In genomic region chr11:6519491-6520033, GRCm38 (mm10) we compare ENCODE assay signal across 10 mouse cellular contexts. TPM values are rescaled to one million over a fixed set of nuclear protein-coding genes. Genes with fewer than 3 reads are reported as not detected.
DNase-seq lines count a peak whose midpoint lies in the region; ATAC-seq and TF ChIP-seq lines count a peak whose summit lies in the region.
"Had no signal": no experiment of that assay in that cellular context is flagged by ENCODE, and none has a peak within 500 bp of the region (broad histone marks: within the 10 kb centered on the region; RNA-seq: fewer than 3 reads in every experiment).

No protein-coding gene starts in this region.

- no peak overlapping the region for H3K27ac ChIP-seq in intestine, embryonic 16.5 days (ENCODE audit: low read length)
- no peak overlapping the region for H3K27ac ChIP-seq in midbrain, embryonic 11.5 days (ENCODE audit: low read depth, low read length)

- no peak overlapping the region for H3K4me2 ChIP-seq in intestine, embryonic 16.5 days (ENCODE audit: low read depth, low read length)
- no peak overlapping the region for H3K4me2 ChIP-seq in midbrain, embryonic 11.5 days

- 63% methylated on average over 11 of the region's 11 CpGs for WGBS in intestine, embryonic 16.5 days
- WGBS in midbrain, embryonic 11.5 days, result 80% methylated on average over 11 of the region's 11 CpGs

- peaks cover 31% of the 10 kb centered on the region for H3K36me3 ChIP-seq in E14TG2a.4 (ENCODE audit: insufficient read depth, low read length)
- H3K36me3 ChIP-seq in intestine, embryonic 16.5 days (ENCODE audit: control insufficient read depth, insufficient read depth, low read length), result peaks cover 2% of the 10 kb centered on the region; the same call in 1 of the 2 replicates
- H3K36me3 ChIP-seq in midbrain, embryonic 11.5 days (ENCODE audit: control insufficient read depth, insufficient read depth, low read length), result peaks cover under 1% of the 10 kb centered on the region; the same call in 1 of the 2 replicates

- peak; percentile 38; the same call in 1 of the 2 replicates for ATAC-seq in intestine, embryonic 16.5 days
- no peak for ATAC-seq in midbrain, embryonic 11.5 days (ENCODE audit: low FRiP score)

- peak overlapping the region; percentile 41; the same call in 1 of the 2 replicates for H3K4me3 ChIP-seq in E14TG2a.4 (replicated peaks; ENCODE audit: low read length)
- no peak overlapping the region for H3K4me3 ChIP-seq in intestine, embryonic 16.5 days (ENCODE audit: low read length)
- no peak overlapping the region for H3K4me3 ChIP-seq in midbrain, embryonic 11.5 days (ENCODE audit: low read depth, low read length)

- peak overlapping the region; percentile 26; the same call in 1 of the 2 replicates for H3K9ac ChIP-seq in intestine, embryonic 16.5 days (ENCODE audit: low read depth, low read length)
- H3K9ac ChIP-seq in midbrain, embryonic 11.5 days (ENCODE audit: low read length), result no peak overlapping the region

- no peak for TF ChIP-seq CTCF in E14TG2a.4 (conservative IDR thresholded peaks at IDR 0.05; ENCODE audit: low read length)

- no peaks in the 10 kb centered on the region for H3K27me3 ChIP-seq in E14TG2a.4 (ENCODE audit: insufficient read depth, low read length)
- H3K27me3 ChIP-seq in intestine, embryonic 16.5 days (replicated peaks; ENCODE audit: control insufficient read depth, insufficient read depth, low read length), result no peaks in the 10 kb centered on the region
- H3K27me3 ChIP-seq in midbrain, embryonic 11.5 days (ENCODE audit: control insufficient read depth, insufficient read depth, low read length), result no peaks in the 10 kb centered on the region

- DNase-seq in 416B (ENCODE audit: low read depth), result peak; percentile 67
- DNase-seq in naive thymus-derived CD4-positive, alpha-beta T cell, adult 2 months (ENCODE audit: low read depth), result peak; percentile 42
- DNase-seq in midbrain, embryonic 11.5 days (ENCODE audit: low spot score, missing footprints), result no peak
- no peak for DNase-seq in frontal cortex, postnatal 14 days (ENCODE audit: low spot score in 2 of 2)
- DNase-seq in ovary, postnatal 36 days (ENCODE audit: low spot score), result no peak
- DNase-seq in yolk sac, embryonic 10.5 days (ENCODE audit: low spot score), result no peak
- DNase-seq: cerebellum, adult 8-10 months; midbrain, embryonic 14.5 days had no signal

- no peaks in the 10 kb centered on the region for H3K9me3 ChIP-seq in E14TG2a.4 (ENCODE audit: low read length)
- no peaks in the 10 kb centered on the region for H3K9me3 ChIP-seq in intestine, embryonic 16.5 days (ENCODE audit: control insufficient read depth, low read length)
- no peaks in the 10 kb centered on the region for H3K9me3 ChIP-seq in midbrain, embryonic 11.5 days (ENCODE audit: control insufficient read depth, low read length)

- H3K4me1 ChIP-seq in E14TG2a.4 (replicated peaks; ENCODE audit: low read depth, low read length), result peaks cover 53% of the 10 kb centered on the region
- peaks cover 4% of the 10 kb centered on the region; the same call in 1 of the 2 replicates for H3K4me1 ChIP-seq in intestine, embryonic 16.5 days (ENCODE audit: control insufficient read depth, insufficient read depth, low read length)
- no peaks in the 10 kb centered on the region for H3K4me1 ChIP-seq in midbrain, embryonic 11.5 days (ENCODE audit: control insufficient read depth, insufficient read depth, low read length)

RNA-seq across cellular contexts. Expression of gene Myo1g, which starts 1.2 kb away (rescaled TPM):
- polyA plus RNA-seq in intestine, embryonic 16.5 days (2015; fragmentation: Nextera tagmentation; extraction: Ambion mirVana), result 2.3 and 3.1 TPM in 2 replicates
- polyA plus RNA-seq in midbrain, embryonic 11.5 days (2014; fragmentation: Nextera tagmentation; extraction: Ambion mirVana), result 0.46 and 0.92 TPM in 2 replicates

RNA-seq across cellular contexts. Expression of gene Ccm2, which starts 27.1 kb away (rescaled TPM):
- 67.7 and 69.9 TPM in 2 replicates for polyA plus RNA-seq in intestine, embryonic 16.5 days (2015; fragmentation: Nextera tagmentation; extraction: Ambion mirVana)
- polyA plus RNA-seq in midbrain, embryonic 11.5 days (2014; fragmentation: Nextera tagmentation; extraction: Ambion mirVana), result 72.8 and 81.6 TPM in 2 replicates

RNA-seq across cellular contexts. Expression of gene Purb, which starts 43.8 kb away (rescaled TPM):
- polyA plus RNA-seq in intestine, embryonic 16.5 days (2015; fragmentation: Nextera tagmentation; extraction: Ambion mirVana), result 24.6 and 24.8 TPM in 2 replicates
- polyA plus RNA-seq in midbrain, embryonic 11.5 days (2014; fragmentation: Nextera tagmentation; extraction: Ambion mirVana), result 12.8 and 13.7 TPM in 2 replicates

Comparison
In these comparisons a context has a peak if more than half of its experiments do, and no peak if none do; other contexts are left out.
1. DNase-seq: peak in 416B (single experiment) and naive thymus-derived CD4-positive, alpha-beta T cell, adult 2 months (single experiment); none in midbrain, embryonic 11.5 days (single experiment), frontal cortex, postnatal 14 days (0 of 2), ovary, postnatal 36 days (single experiment) and yolk sac, embryonic 10.5 days (single experiment).